Mouse (Mus musculus): ENCODE results near the gene Rflna.

The Rflna gene

GRCm38 (mm10) chr5:125005871-125006652 lies 3.0 kb downstream of the Rflna start:
- DNase-seq (ENCODE audit: extremely low spot score, low spot score) = no peak

- no peak for DNase-seq (ENCODE audit: extremely low spot score, low spot score)
Measured at GRCm38 (mm10) chr5:125006896-125007295, 3.9 kb downstream of the Rflna start.

- DNase-seq (ENCODE audit: extremely low spot score, low spot score) = no peak
Measured at GRCm38 (mm10) chr5:125011166-125011565, 8.1 kb downstream of the Rflna start.

GRCm38 (mm10) chr5:125011628-125012027 lies 8.6 kb downstream of the Rflna start:
- DNase-seq (ENCODE audit: extremely low spot score, low spot score) = no peak

GRCm38 (mm10) chr5:125014497-125014896 lies 11.5 kb downstream of the Rflna start:
- DNase-seq (ENCODE audit: extremely low spot score, low spot score) = peak; percentile 79

GRCm38 (mm10) chr5:125015066-125015465 lies 12.0 kb downstream of the Rflna start:
- DNase-seq (ENCODE audit: extremely low spot score, low spot score) = no peak

- DNase-seq (ENCODE audit: extremely low spot score, low spot score) = no peak
Measured at GRCm38 (mm10) chr5:125015576-125015975, 12.6 kb downstream of the Rflna start.

GRCm38 (mm10) chr5:125016421-125017242 lies 13.6 kb downstream of the Rflna start:
- no peak for DNase-seq (ENCODE audit: extremely low spot score, low spot score)

GRCm38 (mm10) chr5:125017332-125017731 lies 14.3 kb downstream of the Rflna start:
- DNase-seq (ENCODE audit: extremely low spot score, low spot score) = no peak

- no peak for DNase-seq (ENCODE audit: extremely low spot score, low spot score)
Measured at GRCm38 (mm10) chr5:125019099-125019498, 16.1 kb downstream of the Rflna start.

GRCm38 (mm10) chr5:125021298-125021697 lies 18.3 kb downstream of the Rflna start:
- no peak for DNase-seq (ENCODE audit: extremely low spot score, low spot score)

GRCm38 (mm10) chr5:125024002-125024401 lies 21.0 kb downstream of the Rflna start:
- DNase-seq (ENCODE audit: extremely low spot score, low spot score) = no peak

- no peak for DNase-seq (ENCODE audit: extremely low spot score, low spot score)
Measured at GRCm38 (mm10) chr5:125028371-125028770, 25.4 kb downstream of the Rflna start.

GRCm38 (mm10) chr5:125028911-125029310 lies 25.9 kb downstream of the Rflna start:
- DNase-seq (ENCODE audit: extremely low spot score, low spot score) = no peak

- DNase-seq (ENCODE audit: extremely low spot score, low spot score) = no peak
Measured at GRCm38 (mm10) chr5:125036483-125036882, 33.5 kb downstream of the Rflna start.

GRCm38 (mm10) chr5:125039377-125040027 lies 36.5 kb downstream of the Rflna start:
- no peak for DNase-seq (ENCODE audit: extremely low spot score, low spot score)

GRCm38 (mm10) chr5:125040128-125040584 lies 37.1 kb downstream of the Rflna start:
- no peak for DNase-seq (ENCODE audit: extremely low spot score, low spot score)

GRCm38 (mm10) chr5:125041578-125041977 lies 38.6 kb downstream of the Rflna start:
- DNase-seq (ENCODE audit: extremely low spot score, low spot score) = no peak

- DNase-seq (ENCODE audit: extremely low spot score, low spot score) = no peak
Measured at GRCm38 (mm10) chr5:125043448-125043847, 40.4 kb downstream of the Rflna start.

- no peak for DNase-seq (ENCODE audit: extremely low spot score, low spot score)
Measured at GRCm38 (mm10) chr5:125045202-125045601, 42.2 kb downstream of the Rflna start.

GRCm38 (mm10) chr5:125046436-125046835 lies 43.4 kb downstream of the Rflna start:
- no peak for DNase-seq (ENCODE audit: extremely low spot score, low spot score)

- DNase-seq (ENCODE audit: extremely low spot score, low spot score) = no peak
Measured at GRCm38 (mm10) chr5:125049481-125049880, 46.5 kb downstream of the Rflna start.

Data from neural tube, embryonic 10.5 days (tissue).